Mouse (Mus musculus) spleen, adult 2 months (tissue): Measurements from ENCODE around the gene Mrpl20.

Experiments used
- CTCF ChIP-seq: fragments of 200-500 bp; IDR thresholded peaks from 2 replicates; pipeline ENCODE4 v1.5.1; 2011; ENCODE audit warnings: mild to moderate bottlenecking, inconsistent platforms; ENCODE audit not compliant: insufficient read depth, insufficient read length, insufficient replicate concordance; ENCODE audit errors: extremely low read depth
- POLR2A ChIP-seq: fragments of 200-500 bp; IDR thresholded peaks from 2 replicates; pipeline ENCODE4 v1.6.1; 2011; ENCODE audit warnings: low read depth, low read length, inconsistent platforms

DNA sequence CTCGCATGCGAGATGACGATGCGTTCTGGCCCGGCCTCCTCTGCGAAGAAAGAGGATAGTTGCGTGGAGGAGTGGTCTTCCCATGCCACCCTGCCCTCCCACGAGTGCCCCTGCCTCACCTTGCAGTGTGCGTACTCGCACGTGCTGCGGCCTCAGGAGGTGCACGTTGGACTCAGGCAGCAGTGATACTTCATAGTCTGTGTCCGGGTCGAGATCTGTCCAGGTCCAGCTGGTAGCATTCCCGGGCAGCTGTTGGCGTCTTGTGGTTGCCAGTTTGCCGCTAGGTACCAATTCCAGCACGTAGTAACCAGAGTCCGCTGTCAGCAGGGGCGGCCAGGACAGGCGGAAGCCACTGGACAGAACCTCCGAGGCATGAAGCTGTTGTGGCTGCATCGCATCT lies 32.1 kb upstream of the Mrpl20 start:
- TF ChIP-seq CTCF: no peak
- TF ChIP-seq POLR2A: no peak
